Mouse (Mus musculus) limb, embryonic 11.5 days (tissue): ENCODE results near the gene Agbl1. TPM values are rescaled to one million over a fixed set of nuclear protein-coding genes. Genes with fewer than 3 reads are reported as not detected.

ENCODE experiments used
- ATAC-seq: fragments of 200-750 bp; cut with Nextera tagmentation; 2 replicates; pipeline ENCODE4 v1.8.0; 2017; ENCODE audit warnings: low read depth; ENCODE audit not compliant: insufficient number of reproducible peaks, low FRiP score, low TSS enrichment
- DNase-seq: peaks from one replicate; pipeline ENCODE4 v3.0.0-alpha.2; 2015; ENCODE audit warnings: low spot score
- H3K27ac ChIP-seq: fragments of 300-500 bp; sonication (generic); replicated peaks from 2 replicates; pipeline ENCODE4 v1.5.1; 2014; ENCODE audit warnings: low read depth, mild to moderate bottlenecking, low read length
- H3K27me3 ChIP-seq: fragments of 300-500 bp; sonication (generic); 2 replicates; pipeline ENCODE4 v1.6.1; 2014; ENCODE audit warnings: mild to moderate bottlenecking, low read length, mixed read lengths; ENCODE audit not compliant: control insufficient read depth, insufficient read depth
- H3K36me3 ChIP-seq: fragments of 300-500 bp; sonication (generic); 2 replicates; pipeline ENCODE4 v1.6.1; 2014; ENCODE audit warnings: mild to moderate bottlenecking, low read length, moderate library complexity, mixed read lengths; ENCODE audit not compliant: control insufficient read depth, insufficient read depth
- H3K4me1 ChIP-seq: fragments of 300-500 bp; sonication (generic); 2 replicates; pipeline ENCODE4 v1.6.1; 2014; ENCODE audit warnings: low read length, mixed read lengths; ENCODE audit not compliant: control insufficient read depth, insufficient read depth
- H3K4me2 ChIP-seq: fragments of 300-500 bp; sonication (generic); 2 replicates; pipeline ENCODE4 v1.6.1; 2014; ENCODE audit warnings: low read depth, mild to moderate bottlenecking, moderate library complexity; ENCODE audit not compliant: severe bottlenecking
- H3K4me3 ChIP-seq: fragments of 300-500 bp; sonication (generic); 2 replicates; pipeline ENCODE4 v1.5.1; 2014; ENCODE audit warnings: low read depth, low read length
- H3K9ac ChIP-seq: fragments of 300-500 bp; sonication (generic); 2 replicates; pipeline ENCODE4 v1.6.1; 2014; ENCODE audit warnings: mild to moderate bottlenecking, low read length
- H3K9me3 ChIP-seq: fragments of 300-500 bp; sonication (generic); 2 replicates; pipeline ENCODE4 v1.6.1; 2016; ENCODE audit warnings: low read length; ENCODE audit not compliant: control insufficient read depth
- WGBS: fragments of 180-500 bp; shearing (Covaris S2); extraction: QIAGEN DNeasy Blood & Tissue Kit; methylation state at CpG from one replicate; pipeline ENCODE4 v1.1.7; 2014; 5-methylcytosine and 5-hydroxymethylcytosine counted together
- polyA plus RNA-seq: library from polyadenylated mRNA; unstranded; fragments of >200 nt; fragmentation: Nextera tagmentation; extraction: Ambion mirVana; gene quantifications from 2 replicates; pipeline ENCODE4 v1.2.1, GENCODE M21; 2014

Gene Agbl1
- polyA plus RNA-seq, 1 experiment from 2014 or later = not detected

DNA sequence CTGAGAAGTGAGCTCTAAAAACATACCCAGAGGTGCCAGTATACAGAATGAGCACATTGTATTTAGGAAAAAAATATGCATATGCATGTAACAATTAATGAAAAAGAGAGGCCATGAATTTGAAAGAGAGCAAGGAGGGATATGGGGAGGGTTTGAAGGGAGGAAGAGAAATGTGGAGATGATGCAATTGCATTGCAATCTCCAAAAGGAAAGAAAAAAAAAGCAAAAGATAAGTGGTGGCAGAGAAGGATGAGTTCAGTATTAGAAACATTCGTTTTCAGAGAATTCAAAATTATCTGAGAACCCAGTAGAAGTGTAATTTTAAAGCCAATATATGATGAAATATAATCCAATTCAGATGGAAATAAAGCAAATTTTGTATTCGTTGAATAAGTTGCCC lies 236.7 kb downstream of the Agbl1 start:
- Histone ChIP-seq H3K4me3 (no peak overlapping the region), H3K9me3 (no peaks in the 10 kb centered on the region), H3K36me3 (no peaks in the 10 kb centered on the region), H3K4me2 (no peak overlapping the region), H3K9ac (no peak overlapping the region), H3K27ac (no peak overlapping the region), H3K27me3 (no peaks in the 10 kb centered on the region), H3K4me1 (no peaks in the 10 kb centered on the region)
- no peak for DNase-seq
- WGBS = 78% methylated on average over 2 of the region's 2 CpGs
- ATAC-seq = no peak

DNA sequence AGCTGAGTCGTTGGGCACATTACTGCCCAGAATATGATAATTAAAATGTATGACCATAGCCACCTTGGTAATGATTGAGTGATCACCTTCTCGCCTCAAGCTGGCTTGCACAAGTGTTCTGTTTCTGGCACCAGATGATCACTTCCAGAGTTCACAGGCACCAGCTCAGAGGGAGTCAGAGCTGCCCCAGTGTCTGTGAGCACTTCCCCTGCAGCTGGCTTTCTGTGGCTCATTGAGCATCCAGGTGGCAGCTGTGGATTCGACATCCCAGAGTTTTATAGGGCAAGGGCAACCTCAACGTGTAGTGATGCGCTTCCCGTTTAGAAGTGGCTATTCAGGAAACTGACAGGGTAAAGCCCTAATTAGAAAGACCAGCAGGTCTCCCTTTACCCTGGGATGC lies 244.5 kb downstream of the Agbl1 start:
- Histone ChIP-seq H3K4me1 (no peaks in the 10 kb centered on the region), H3K9ac (no peak overlapping the region), H3K4me3 (no peak overlapping the region), H3K27ac (no peak overlapping the region), H3K27me3 (no peaks in the 10 kb centered on the region), H3K9me3 (no peaks in the 10 kb centered on the region), H3K4me2 (no peak overlapping the region), H3K36me3 (no peaks in the 10 kb centered on the region)
- no peak for ATAC-seq
- WGBS = 34% methylated on average over 6 of the region's 6 CpGs
- DNase-seq = peak; percentile 35

DNA sequence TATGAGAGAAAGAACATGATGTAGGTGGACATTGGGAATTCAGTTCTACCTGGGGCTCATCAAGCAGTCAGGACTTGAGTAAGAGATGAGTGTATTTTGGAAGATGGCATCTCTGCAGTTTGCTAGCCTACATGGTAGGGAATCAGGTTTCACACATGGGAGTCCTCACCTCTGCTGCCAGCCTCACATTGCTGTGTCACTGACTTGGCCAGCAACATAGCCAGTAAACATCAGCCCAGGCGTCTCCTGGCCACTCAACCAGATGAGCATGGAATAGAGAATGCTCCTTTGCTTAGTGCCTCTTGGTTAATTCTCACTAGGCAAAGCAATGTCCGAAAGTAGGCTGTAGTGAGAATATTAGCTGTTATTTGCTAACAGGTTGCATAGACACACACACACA lies 255.9 kb downstream of the Agbl1 start:
- Histone ChIP-seq H3K9me3 (no peaks in the 10 kb centered on the region), H3K4me3 (no peak overlapping the region), H3K4me1 (no peaks in the 10 kb centered on the region), H3K27me3 (no peaks in the 10 kb centered on the region), H3K27ac (no peak overlapping the region), H3K36me3 (no peaks in the 10 kb centered on the region), H3K9ac (no peak overlapping the region), H3K4me2 (no peak overlapping the region)
- ATAC-seq (no peak), DNase-seq (no peak)
- 87% methylated on average over 2 of the region's 2 CpGs for WGBS

DNA sequence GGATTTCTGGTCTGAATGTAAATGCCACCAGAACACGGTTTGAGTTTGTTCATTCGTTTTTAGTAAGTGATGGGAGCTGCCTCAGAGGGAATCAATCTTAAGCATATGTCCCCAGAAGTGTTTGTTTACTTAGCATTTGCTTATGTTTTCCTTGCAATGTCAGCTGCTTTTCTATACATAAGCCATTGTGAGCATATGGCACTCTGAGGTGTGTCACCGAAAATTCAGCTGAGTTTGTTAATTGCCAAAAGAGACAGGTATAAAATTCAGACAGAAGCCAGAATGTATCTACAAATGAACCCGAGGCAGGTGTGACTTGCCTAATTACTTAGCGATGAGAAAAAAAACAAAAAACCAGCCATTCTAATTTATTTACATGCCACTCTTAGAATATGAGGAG lies 257.8 kb downstream of the Agbl1 start:
- H3K4me3 ChIP-seq = no peak overlapping the region
- no peak overlapping the region for H3K27ac ChIP-seq
- WGBS = 81% methylated on average over 5 of the region's 5 CpGs
- no peak overlapping the region for H3K9ac ChIP-seq
- no peaks in the 10 kb centered on the region for H3K4me1 ChIP-seq
- no peaks in the 10 kb centered on the region for H3K27me3 ChIP-seq
- no peak overlapping the region for H3K4me2 ChIP-seq
- DNase-seq (no peak), ATAC-seq (no peak)
- H3K9me3 ChIP-seq = no peaks in the 10 kb centered on the region
- no peaks in the 10 kb centered on the region for H3K36me3 ChIP-seq

DNA sequence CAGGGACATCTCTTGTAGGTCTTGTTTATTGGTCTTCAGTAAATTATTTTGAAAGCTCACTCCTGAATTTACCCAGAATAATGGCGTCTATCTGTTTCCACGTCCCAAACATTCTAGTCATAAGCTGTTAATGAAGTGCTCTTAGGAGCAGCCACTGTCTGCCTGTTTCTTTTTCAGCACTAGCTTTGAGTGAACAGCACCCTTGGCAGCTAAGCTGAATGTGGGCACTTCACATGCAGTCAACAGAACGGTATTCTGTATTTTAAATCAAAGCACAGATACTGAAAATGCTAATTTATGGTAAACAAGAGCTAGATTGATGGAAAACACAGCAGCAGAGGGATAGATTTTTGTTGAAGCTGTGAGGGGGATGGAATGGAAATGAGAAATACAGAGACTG lies 294.6 kb downstream of the Agbl1 start:
- DNase-seq (peak; percentile 31), ATAC-seq (no peak)
- Histone ChIP-seq H3K9ac (no peak overlapping the region), H3K9me3 (no peaks in the 10 kb centered on the region), H3K27ac (no peak overlapping the region), H3K36me3 (no peaks in the 10 kb centered on the region), H3K4me3 (no peak overlapping the region), H3K27me3 (no peaks in the 10 kb centered on the region), H3K4me2 (no peak overlapping the region), H3K4me1 (no peaks in the 10 kb centered on the region)
- WGBS = 46% methylated on average over 3 of the region's 3 CpGs

DNA sequence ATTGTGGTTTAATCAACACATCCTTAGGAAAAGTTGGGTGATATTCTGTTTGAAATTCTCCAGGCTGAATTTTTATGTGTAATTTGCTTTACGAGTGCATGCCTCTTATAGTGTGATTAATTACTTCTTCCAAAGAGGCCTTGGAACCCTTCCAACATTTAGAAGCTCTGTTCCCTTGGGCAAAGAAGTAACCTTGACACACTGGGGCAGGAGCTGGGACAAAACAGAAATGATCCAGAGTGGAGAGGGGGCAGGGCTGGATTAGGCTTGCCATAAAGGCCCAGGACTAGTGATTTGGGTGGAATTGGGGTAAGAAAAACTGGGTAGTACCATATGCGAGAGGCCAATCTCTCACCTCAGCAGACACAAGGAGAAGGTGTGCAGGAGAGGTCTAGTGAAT lies 316.8 kb downstream of the Agbl1 start:
- 0 out of 2 replicates have a peak, but pooled peaks cover 4% of the 10 kb centered on the region for H3K4me1 ChIP-seq
- no peaks in the 10 kb centered on the region for H3K36me3 ChIP-seq
- H3K4me2 ChIP-seq = no peak overlapping the region
- H3K27me3 ChIP-seq = peaks cover 6% of the 10 kb centered on the region; the same call in 1 of the 2 replicates
- 24% methylated on average over 2 of the region's 2 CpGs for WGBS
- H3K27ac ChIP-seq = no peak overlapping the region
- H3K4me3 ChIP-seq = no peak overlapping the region
- H3K9ac ChIP-seq = no peak overlapping the region
- H3K9me3 ChIP-seq = no peaks in the 10 kb centered on the region
- DNase-seq (peak; percentile 21), ATAC-seq (0 out of 2 replicates have a peak, but pooled peaks have one; percentile 28)

DNA sequence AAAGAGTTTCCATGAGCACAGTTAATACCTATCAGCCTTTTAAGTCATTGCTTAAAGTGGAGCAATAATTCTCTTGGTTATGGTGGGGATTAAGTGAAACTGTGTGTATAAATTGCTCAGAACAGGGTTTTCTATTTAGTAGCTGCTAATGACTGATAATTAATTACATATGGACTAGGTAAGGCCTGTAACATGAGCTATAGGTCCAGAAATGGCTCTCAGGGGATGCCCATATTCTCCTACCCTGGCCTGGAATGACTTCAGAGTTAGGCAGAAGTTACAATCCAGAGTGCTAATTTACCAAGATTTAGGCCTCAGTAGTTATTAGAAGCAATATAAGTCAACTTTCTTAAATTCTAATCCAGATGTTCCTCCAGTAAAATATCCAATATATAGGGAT lies 317.6 kb downstream of the Agbl1 start:
- Histone ChIP-seq H3K9ac (no peak overlapping the region), H3K27me3 (peaks cover 6% of the 10 kb centered on the region; the same call in 1 of the 2 replicates), H3K36me3 (no peaks in the 10 kb centered on the region), H3K4me3 (no peak overlapping the region), H3K9me3 (no peaks in the 10 kb centered on the region), H3K4me1 (0 out of 2 replicates have a peak, but pooled peaks cover 4% of the 10 kb centered on the region), H3K4me2 (no peak overlapping the region), H3K27ac (no peak overlapping the region)
- DNase-seq (peak; percentile 22), ATAC-seq (peak; percentile 61; the same call in 1 of the 2 replicates)

DNA sequence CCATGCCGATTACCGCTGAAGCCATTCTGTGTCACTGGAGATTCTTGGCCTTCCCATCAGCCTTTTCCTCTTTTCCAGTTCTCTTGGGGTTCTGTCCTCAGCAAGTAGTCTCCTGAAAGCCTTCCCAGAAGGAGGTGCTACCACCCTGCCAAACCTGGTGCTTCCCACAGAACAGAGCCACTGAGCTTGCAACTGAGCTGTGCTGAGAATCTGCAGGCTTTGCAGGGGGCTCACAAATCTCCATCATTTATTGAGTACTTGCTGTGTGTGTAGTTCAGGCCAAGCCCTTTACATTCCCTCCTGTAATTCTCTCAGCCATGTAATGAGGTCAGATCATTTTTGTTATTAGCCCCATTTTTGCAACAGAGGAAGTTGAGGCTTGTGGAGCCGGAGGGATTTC lies 322.2 kb downstream of the Agbl1 start:
- Histone ChIP-seq H3K9me3 (no peaks in the 10 kb centered on the region), H3K36me3 (no peaks in the 10 kb centered on the region), H3K27ac (no peak overlapping the region), H3K4me1 (0 out of 2 replicates have a peak, but pooled peaks cover 1% of the 10 kb centered on the region), H3K4me2 (no peak overlapping the region), H3K4me3 (no peak overlapping the region), H3K9ac (no peak overlapping the region), H3K27me3 (no peaks in the 10 kb centered on the region)
- DNase-seq (peak; percentile 24), ATAC-seq (no peak)
- 50% methylated on average over 3 of the region's 3 CpGs for WGBS

DNA sequence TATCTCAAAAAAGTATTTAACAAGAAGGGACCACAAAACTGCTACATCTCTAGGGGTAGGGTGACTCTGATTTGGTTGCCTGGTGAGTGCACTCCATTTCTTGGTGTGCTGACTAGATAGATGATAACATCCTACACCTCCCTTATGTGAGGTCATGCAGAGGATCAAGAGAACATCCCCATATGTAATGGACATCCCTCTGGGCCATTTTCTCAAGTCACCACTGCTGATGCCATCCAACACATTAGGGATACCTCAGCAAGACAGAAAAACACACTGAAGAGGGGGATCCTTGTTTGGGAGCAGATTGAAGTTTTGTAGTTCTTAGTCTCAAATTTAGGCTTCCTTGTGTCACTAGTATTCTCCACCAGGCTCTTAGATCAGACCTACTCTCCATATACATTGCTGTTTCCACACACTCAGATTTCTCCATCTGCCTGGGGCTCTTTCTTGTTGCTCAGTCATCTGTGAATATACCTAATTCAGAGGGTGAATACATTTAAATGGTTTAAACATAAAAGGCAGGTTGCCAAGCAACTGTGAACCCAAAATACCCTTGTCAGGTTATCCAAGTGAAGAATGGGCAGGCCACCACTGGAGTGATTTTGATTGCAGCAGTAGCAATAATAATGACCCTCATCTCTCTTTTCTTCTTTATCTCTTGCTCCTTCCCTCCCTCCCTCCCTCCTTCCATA lies 331.0 kb downstream of the Agbl1 start:
- H3K27me3 ChIP-seq = no peaks in the 10 kb centered on the region
- no peak for DNase-seq

More for the DNA sequence above, 331.0 kb downstream of the Agbl1 start:
- Histone ChIP-seq H3K4me1 (no peaks in the 10 kb centered on the region), H3K4me2 (no peak overlapping the region), H3K36me3 (no peaks in the 10 kb centered on the region), H3K4me3 (no peak overlapping the region), H3K27ac (no peak overlapping the region), H3K9me3 (no peaks in the 10 kb centered on the region), H3K9ac (no peak overlapping the region)
- ATAC-seq = no peak
